Mouse (Mus musculus): Measurements from ENCODE around the gene Dytn. TPM values are rescaled to one million over a fixed set of nuclear protein-coding genes. Genes with fewer than 3 reads are reported as not detected.

Dytn gene
- not detected in 2 replicates for polyA plus RNA-seq (2012)

DNA sequence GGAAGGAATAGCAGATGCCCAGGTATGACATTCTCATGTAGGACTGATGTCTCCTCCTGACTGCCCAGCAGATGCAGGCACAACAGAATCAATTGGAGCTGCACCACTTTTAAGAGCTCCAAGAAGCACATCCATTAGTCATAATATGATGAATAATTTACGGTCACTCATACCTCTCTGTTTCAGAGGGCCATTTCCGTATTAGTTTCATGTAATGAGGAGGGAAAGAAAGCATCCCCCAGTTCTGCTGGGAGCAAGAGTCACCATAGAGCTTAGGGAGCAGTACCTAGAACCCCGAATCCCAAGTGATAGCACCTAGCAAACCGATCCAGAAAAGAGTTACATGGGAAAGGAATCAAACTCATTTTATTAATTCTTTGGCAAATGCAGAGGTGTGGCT lies at the start of gene Dytn:
Gene Dytn, minus strand, starts transcription at position 101 of the 400 bp plus-strand sequence.

DNA sequence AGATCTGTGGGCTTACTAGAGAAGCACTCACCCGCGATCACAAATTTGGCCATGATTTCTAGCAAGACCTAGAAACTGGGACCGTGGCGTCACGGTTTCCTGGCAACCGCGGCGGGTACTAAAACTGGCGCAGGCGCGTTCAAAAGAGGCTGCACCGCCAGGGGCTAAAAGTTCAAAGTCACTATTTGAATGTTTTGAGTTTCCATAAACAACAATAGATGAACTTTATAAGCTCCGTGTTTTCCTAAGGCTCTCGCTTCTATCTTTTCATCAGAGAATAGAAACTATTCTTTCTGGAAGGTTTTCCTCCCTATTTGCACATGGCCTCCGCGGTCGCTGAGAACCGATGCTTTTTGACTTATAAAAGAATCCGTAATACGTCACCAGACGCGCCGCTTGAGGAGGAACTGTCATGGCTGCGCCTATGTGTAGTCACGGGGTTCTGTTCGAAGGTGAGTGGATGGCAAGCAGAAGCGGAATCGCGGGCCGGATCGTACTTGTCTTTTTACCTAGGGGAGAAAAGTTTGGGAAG lies 43.6 kb upstream of the Dytn start, which contains the start of the genes Mdh1b and Fastkd2:
Gene Mdh1b, minus strand, starts transcription at position 79 of the 532 bp plus-strand sequence.
Gene Fastkd2, plus strand, starts transcription at position 375 of the 532 bp plus-strand sequence.

DNA sequence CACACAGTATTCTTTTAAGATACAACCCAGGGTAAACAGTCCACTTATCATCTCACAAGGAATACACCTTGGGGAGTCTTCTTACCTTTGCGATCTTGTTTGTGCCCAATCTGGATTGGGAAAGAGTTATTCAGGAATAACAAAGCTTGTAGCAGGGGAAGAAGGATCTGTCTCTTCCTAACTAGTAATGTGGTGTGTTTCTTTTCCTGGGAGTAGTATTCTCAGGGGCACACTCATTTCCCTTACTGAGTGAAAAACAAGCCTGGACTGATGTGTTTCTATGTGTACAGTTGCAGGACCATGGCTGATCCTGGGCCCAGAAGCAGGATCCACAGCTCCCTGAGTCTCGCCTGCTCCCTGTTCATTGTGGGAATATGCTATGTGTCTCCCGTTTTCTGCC lies 71.1 kb downstream of the Dytn start, which contains the start of gene Gm39653:
Gene Gm39653, plus strand, starts transcription at position 301 of the 400 bp plus-strand sequence.

Other genes starting within 250 kb of the Dytn start
- gene Adam23, start 241.0 kb downstream of the Dytn start, polyA plus RNA-seq (2012), result 0.05 and 0.09 TPM in 2 replicates
- gene Gm39653, start 71.0 kb downstream of the Dytn start, polyA plus RNA-seq (2012), result not detected in 2 replicates
- gene Mdh1b, start 43.4 kb upstream of the Dytn start, polyA plus RNA-seq (2012), result not detected in 2 replicates
- gene Fastkd2, start 43.7 kb upstream of the Dytn start, polyA plus RNA-seq (2012), result 1.4 and 2.1 TPM in 2 replicates
- gene 4933402D24Rik, start 82.3 kb upstream of the Dytn start, polyA plus RNA-seq (2012), result not detected in 2 replicates

All from megakaryocyte-erythroid progenitor cell, adult 5 weeks (primary cell).